Mouse (Mus musculus): Measurements from ENCODE around the gene Rfpl4b. TPM values are rescaled to one million over a fixed set of nuclear protein-coding genes. Genes with fewer than 3 reads are reported as not detected.

The Rfpl4b gene
- polyA plus RNA-seq, 1 experiment from 2014 or later = not detected

Other genes with a start within 250 kb of the Rfpl4b start
- 36.4 and 37.2 TPM in 2 replicates for gene Lama4, start 143.7 kb upstream of the Rfpl4b start, polyA plus RNA-seq (2016; fragmentation: Nextera tagmentation; extraction: Ambion mirVana)

All from limb, embryonic 12.5 days (tissue).